Mouse (Mus musculus): Measurements from ENCODE around the gene Hopx.
A peak's percentile ranks its signal among the peaks of the same experiment; 100 is the strongest.

Gene Hopx

GRCm38 (mm10) chr5:77114817-77115731 is at the start of gene Hopx:
Gene Hopx, minus strand, starts transcription at chr5:77115121.
- DNase-seq (ENCODE audit: low spot score in 2 of 2) = peak; percentile 55 to 79

- no peak for DNase-seq (ENCODE audit: low spot score in 2 of 2)
Observed at GRCm38 (mm10) chr5:77163597-77163996, 48.7 kb upstream of the Hopx start.

- no peak for DNase-seq (ENCODE audit: low spot score in 2 of 2)
Observed at GRCm38 (mm10) chr5:77162566-77162965, 47.6 kb upstream of the Hopx start.

GRCm38 (mm10) chr5:77157777-77158540 is 43.0 kb upstream of the Hopx start:
- DNase-seq (ENCODE audit: low spot score in 2 of 2) = no peak

GRCm38 (mm10) chr5:77156938-77157337 is 42.0 kb upstream of the Hopx start:
- DNase-seq (ENCODE audit: low spot score in 2 of 2) = peak in 1 of 2 experiments; percentile 9

- DNase-seq (ENCODE audit: low spot score in 2 of 2) = no peak
Observed at GRCm38 (mm10) chr5:77155526-77155925, 40.6 kb upstream of the Hopx start.

- DNase-seq (ENCODE audit: low spot score in 2 of 2) = no peak
Observed at GRCm38 (mm10) chr5:77154812-77155211, 39.9 kb upstream of the Hopx start.

- DNase-seq (ENCODE audit: low spot score in 2 of 2) = no peak
Observed at GRCm38 (mm10) chr5:77151738-77152137, 36.8 kb upstream of the Hopx start.

GRCm38 (mm10) chr5:77151075-77151474 is 36.2 kb upstream of the Hopx start:
- no peak for DNase-seq (ENCODE audit: low spot score in 2 of 2)

- DNase-seq (ENCODE audit: low spot score in 2 of 2) = no peak
Observed at GRCm38 (mm10) chr5:77148021-77148621, 33.2 kb upstream of the Hopx start.

GRCm38 (mm10) chr5:77146459-77147170 is 31.7 kb upstream of the Hopx start:
- DNase-seq (ENCODE audit: low spot score in 2 of 2) = no peak

- DNase-seq (ENCODE audit: low spot score in 2 of 2) = no peak
Observed at GRCm38 (mm10) chr5:77144647-77145046, 29.7 kb upstream of the Hopx start.

GRCm38 (mm10) chr5:77143076-77143475 is 28.2 kb upstream of the Hopx start:
- DNase-seq (ENCODE audit: low spot score in 2 of 2) = no peak

GRCm38 (mm10) chr5:77141336-77141735 is 26.4 kb upstream of the Hopx start:
- no peak for DNase-seq (ENCODE audit: low spot score in 2 of 2)

- DNase-seq (ENCODE audit: low spot score in 2 of 2) = no peak
Observed at GRCm38 (mm10) chr5:77140861-77141260, 25.9 kb upstream of the Hopx start.

- DNase-seq (ENCODE audit: low spot score in 2 of 2) = no peak
Observed at GRCm38 (mm10) chr5:77140108-77140507, 25.2 kb upstream of the Hopx start.

GRCm38 (mm10) chr5:77137701-77138265 is 22.9 kb upstream of the Hopx start:
- peak in 1 of 2 experiments; percentile 24 for DNase-seq (ENCODE audit: low spot score in 2 of 2)

GRCm38 (mm10) chr5:77136684-77137224 is 21.8 kb upstream of the Hopx start:
- DNase-seq (ENCODE audit: low spot score in 2 of 2) = no peak

- no peak for DNase-seq (ENCODE audit: low spot score in 2 of 2)
Observed at GRCm38 (mm10) chr5:77134961-77135360, 20.0 kb upstream of the Hopx start.

GRCm38 (mm10) chr5:77134465-77134864 is 19.5 kb upstream of the Hopx start:
- no peak for DNase-seq (ENCODE audit: low spot score in 2 of 2)

- no peak for DNase-seq (ENCODE audit: low spot score in 2 of 2)
Observed at GRCm38 (mm10) chr5:77133960-77134359, 19.0 kb upstream of the Hopx start.

All from cerebellum, postnatal 4 days (tissue).